Mouse (Mus musculus) E14TG2a.4 (cell line): ENCODE data around the gene Thap12.

Experiments
- H3K27me3 ChIP-seq: 2 replicates; pipeline ENCODE4 v1.6.1; 2014; ENCODE audit warnings: low read length, control low read depth; ENCODE audit not compliant: insufficient read depth
- H3K36me3 ChIP-seq: 2 replicates; pipeline ENCODE4 v1.6.1; 2014; ENCODE audit warnings: low read length, control low read depth; ENCODE audit not compliant: insufficient read depth
- H3K4me1 ChIP-seq: replicated peaks from 2 replicates; pipeline ENCODE4 v1.6.1; 2014; ENCODE audit warnings: low read depth, low read length, control low read depth
- H3K4me3 ChIP-seq: replicated peaks from 2 replicates; pipeline ENCODE4 v1.5.1; 2014; ENCODE audit warnings: mild to moderate bottlenecking, low read length
- H3K9me3 ChIP-seq: 2 replicates; pipeline ENCODE4 v1.6.1; 2014; ENCODE audit warnings: low read length, control low read depth
- CTCF ChIP-seq: conservative IDR thresholded peaks from 2 replicates; pipeline ENCODE4 v1.5.1; 2014; ENCODE audit warnings: low read length
- NANOG ChIP-seq: IDR thresholded peaks from 2 replicates; pipeline ENCODE4 v1.6.1; 2014; ENCODE audit warnings: borderline replicate concordance, low read length, mixed read lengths
- POU5F1 ChIP-seq: IDR thresholded peaks from 2 replicates; pipeline ENCODE4 v1.6.1; 2014; ENCODE audit warnings: low read length, borderline replicate concordance

Gene Thap12

DNA sequence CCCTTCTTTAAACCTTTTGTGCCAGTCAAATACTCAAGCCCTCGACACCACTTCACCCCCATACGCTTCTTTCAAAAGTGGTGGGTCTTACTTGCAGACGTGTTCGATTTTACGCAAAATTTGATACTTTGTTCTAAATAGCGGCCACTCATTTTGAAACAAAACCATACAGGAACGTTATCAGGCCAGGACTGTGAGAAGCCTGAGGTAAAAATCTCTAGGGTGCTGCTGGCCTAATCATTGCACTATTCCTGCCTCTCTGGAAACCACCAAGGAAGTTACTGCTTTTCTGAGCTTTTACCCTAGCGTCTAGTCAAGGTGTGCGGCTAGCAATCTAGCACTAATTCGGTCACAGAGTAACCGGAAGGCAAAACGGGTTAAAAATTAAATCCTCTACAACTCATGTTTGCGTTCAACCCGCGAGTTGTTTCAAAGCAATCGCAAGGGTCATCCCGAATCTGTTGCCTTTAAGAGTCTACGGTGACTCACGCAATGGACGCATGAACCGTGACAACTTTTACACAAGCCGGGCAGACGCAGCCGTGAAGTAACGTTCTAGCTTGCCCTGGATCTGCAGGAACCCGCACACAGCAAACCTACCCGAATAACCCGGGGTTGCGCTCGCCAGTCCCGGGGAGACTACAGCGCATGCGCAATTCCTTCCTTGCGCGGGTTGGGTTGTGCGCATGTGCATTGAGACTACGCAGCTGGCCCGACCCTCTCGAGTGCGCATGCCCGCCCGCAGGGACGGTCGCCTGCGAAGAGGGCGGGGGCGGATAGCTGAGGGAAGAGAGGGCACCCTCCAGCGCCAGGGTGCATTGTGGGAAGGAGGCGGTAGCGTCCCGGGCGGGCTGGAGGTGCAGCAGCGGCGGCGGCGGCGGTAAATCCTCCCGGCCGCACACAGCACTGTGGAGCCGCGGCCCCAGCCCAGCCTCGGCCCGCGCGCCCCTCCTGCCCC is at the start of gene Thap12:
Thap12 (plus strand) TSS at position 821 of the 958 bp plus-strand sequence.
- H3K4me3 ChIP-seq = peak within 1 kb of the TSS; percentile 97
- no peak for TF ChIP-seq CTCF
- no peak for TF ChIP-seq NANOG
- no peak for TF ChIP-seq POU5F1
- no peaks in the 10 kb centered on the region for H3K27me3 ChIP-seq

GRCm38 (mm10) chr7:98655681-98656530 is 47.0 kb upstream of the Thap12 start:
- peaks cover 57% of the 10 kb centered on the region for H3K36me3 ChIP-seq
- peaks cover 24% of the 10 kb centered on the region for H3K4me1 ChIP-seq
- H3K9me3 ChIP-seq = no peaks in the 10 kb centered on the region
- no peaks in the 10 kb centered on the region for H3K27me3 ChIP-seq
- H3K4me3 ChIP-seq = peak overlapping the region; percentile 100
- TF ChIP-seq NANOG (no peak), CTCF (no peak), POU5F1 (no peak)

More for the DNA sequence above, at the start of gene Thap12:
- Histone ChIP-seq H3K36me3 (peaks cover 9% of the 10 kb centered on the region; the same call in 1 of the 2 replicates), H3K9me3 (no peaks in the 10 kb centered on the region), H3K4me1 (peaks cover 27% of the 10 kb centered on the region)

DNA sequence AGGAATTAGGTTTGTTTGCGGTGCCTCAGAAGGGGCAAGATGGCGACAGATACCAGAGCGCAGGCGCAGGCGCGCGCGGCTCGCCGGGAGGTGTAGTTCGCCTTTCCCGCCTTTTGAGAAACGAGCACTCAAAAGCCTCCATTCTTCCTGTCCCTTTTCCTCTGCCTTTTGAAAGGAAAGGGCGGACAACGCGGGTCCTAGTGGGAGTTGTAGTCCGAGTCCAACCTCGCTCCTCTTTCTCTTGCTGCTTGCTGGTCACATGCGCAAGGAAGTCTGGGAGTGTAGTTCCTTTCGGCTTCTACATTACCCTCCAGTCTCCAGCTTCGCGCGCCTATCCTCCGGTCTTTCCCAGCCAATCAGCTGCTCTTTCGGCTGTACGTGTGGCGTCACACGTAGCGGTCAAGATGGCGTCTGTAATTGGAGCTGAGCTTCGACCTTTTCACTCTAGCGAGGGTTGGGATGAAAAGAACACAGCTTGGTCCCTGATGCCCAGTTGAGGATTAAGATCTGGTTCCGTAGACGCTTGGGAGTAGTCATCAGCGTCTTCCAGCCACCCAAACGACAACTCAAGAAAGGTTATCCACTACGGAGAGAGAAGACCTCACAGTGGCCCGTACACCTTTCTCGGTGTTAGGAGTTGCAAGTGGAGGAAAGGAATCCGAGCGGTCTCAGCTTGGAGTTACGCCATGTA is 46.2 kb upstream of the Thap12 start, which contains the start of gene Emsy:
Emsy (minus strand) TSS at position 253 of the 691 bp plus-strand sequence.
- H3K36me3 ChIP-seq = peaks cover 51% of the 10 kb centered on the region
- no peaks in the 10 kb centered on the region for H3K27me3 ChIP-seq
- peaks cover 24% of the 10 kb centered on the region for H3K4me1 ChIP-seq
- H3K9me3 ChIP-seq = no peaks in the 10 kb centered on the region
- peak within 1 kb of the TSS; percentile 100 for H3K4me3 ChIP-seq
- TF ChIP-seq CTCF (no peak), POU5F1 (no peak), NANOG (no peak)

DNA sequence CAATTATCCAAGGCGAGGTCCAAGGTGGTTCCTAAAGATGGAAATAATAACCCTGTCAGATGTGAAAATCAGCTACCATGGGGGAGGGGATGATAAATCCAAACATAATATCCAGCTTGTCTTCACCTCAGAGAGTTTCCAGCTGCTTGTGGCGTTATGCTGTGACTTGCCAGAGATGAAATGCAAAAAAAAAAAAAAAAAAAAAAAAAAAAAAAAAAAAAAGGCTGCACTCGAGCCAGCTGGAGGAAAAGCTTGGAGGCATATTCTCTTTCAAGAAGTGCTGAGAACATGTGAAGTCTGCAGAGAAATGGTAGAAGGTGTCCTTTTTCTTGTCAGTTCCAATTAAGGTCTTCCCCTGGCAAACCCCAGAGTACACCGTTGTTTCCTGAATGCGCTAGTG is 37.7 kb upstream of the Thap12 start:
- TF ChIP-seq NANOG = no peak
- no peak for TF ChIP-seq CTCF
- TF ChIP-seq POU5F1 = no peak

GRCm38 (mm10) chr7:98665726-98666125 is 37.2 kb upstream of the Thap12 start:
- H3K36me3 ChIP-seq = peaks cover under 1% of the 10 kb centered on the region; the same call in 1 of the 2 replicates
- TF ChIP-seq POU5F1 = no peak
- TF ChIP-seq CTCF = no peak
- TF ChIP-seq NANOG = no peak
- H3K9me3 ChIP-seq = no peaks in the 10 kb centered on the region
- no peaks in the 10 kb centered on the region for H3K4me1 ChIP-seq
- no peak overlapping the region for H3K4me3 ChIP-seq
- no peaks in the 10 kb centered on the region for H3K27me3 ChIP-seq

More for the DNA sequence above, 37.7 kb upstream of the Thap12 start:
- Histone ChIP-seq H3K4me1 (no peaks in the 10 kb centered on the region), H3K9me3 (no peaks in the 10 kb centered on the region), H3K27me3 (no peaks in the 10 kb centered on the region), H3K4me3 (no peak overlapping the region), H3K36me3 (peaks cover 6% of the 10 kb centered on the region; the same call in 1 of the 2 replicates)

DNA sequence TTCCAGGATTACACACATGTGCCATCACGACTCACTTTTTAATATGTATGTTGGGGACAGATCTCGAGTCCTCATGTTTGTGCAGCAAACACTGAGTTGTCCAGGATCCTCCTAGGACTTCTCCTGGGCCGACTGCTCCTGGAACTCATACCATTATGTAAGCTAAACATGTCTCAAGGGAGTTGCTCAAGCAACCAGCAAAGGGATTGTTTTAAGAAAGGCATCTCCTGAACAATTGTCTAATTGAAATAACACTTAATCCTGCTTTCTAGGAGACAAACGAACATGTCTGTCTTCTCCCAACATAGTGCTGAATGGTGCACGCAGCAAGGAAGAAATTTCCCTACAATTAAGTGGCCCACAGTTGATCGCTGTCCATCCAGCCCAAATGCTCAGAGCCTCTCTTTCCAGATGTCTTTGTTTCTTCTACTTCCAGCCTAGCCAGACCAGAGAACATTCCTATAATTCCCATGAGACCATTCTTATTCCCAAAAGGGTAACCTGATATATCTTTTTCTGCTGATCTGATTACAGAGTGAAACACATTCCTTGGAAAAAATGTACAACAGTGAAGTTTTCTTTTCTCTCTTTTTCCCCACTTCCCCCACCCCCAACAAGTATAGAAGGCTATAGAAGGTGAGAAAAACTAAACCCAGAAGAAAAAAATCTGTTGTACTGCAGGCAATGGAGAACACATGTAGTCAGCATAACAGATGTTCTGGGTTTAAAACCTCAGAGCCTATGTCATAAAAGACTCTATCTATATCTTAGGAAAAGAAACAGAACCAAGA is 34.8 kb upstream of the Thap12 start:
- no peak overlapping the region for H3K4me3 ChIP-seq
- peaks cover 4% of the 10 kb centered on the region; the same call in 1 of the 2 replicates for H3K27me3 ChIP-seq
- no peaks in the 10 kb centered on the region for H3K4me1 ChIP-seq
- TF ChIP-seq NANOG (no peak), POU5F1 (no peak), CTCF (no peak)
- H3K9me3 ChIP-seq = no peaks in the 10 kb centered on the region
- no peaks in the 10 kb centered on the region for H3K36me3 ChIP-seq

- Histone ChIP-seq H3K9me3 (no peaks in the 10 kb centered on the region), H3K36me3 (no peaks in the 10 kb centered on the region), H3K4me3 (no peak overlapping the region), H3K27me3 (peaks cover 8% of the 10 kb centered on the region; the same call in 1 of the 2 replicates), H3K4me1 (no peaks in the 10 kb centered on the region)
- TF ChIP-seq NANOG (no peak), CTCF (no peak), POU5F1 (no peak)
Measured at GRCm38 (mm10) chr7:98670831-98671230, 32.1 kb upstream of the Thap12 start.
